Mouse (Mus musculus): ENCODE measurements around the gene Rex1bd. TPM values are rescaled to one million over a fixed set of nuclear protein-coding genes. Genes with fewer than 3 reads are reported as not detected.
A peak's percentile ranks its signal among the peaks of the same experiment; 100 is the strongest.

Rex1bd gene
- polyA plus RNA-seq, 1 experiment from 2014 or later = 138 TPM

DNA sequence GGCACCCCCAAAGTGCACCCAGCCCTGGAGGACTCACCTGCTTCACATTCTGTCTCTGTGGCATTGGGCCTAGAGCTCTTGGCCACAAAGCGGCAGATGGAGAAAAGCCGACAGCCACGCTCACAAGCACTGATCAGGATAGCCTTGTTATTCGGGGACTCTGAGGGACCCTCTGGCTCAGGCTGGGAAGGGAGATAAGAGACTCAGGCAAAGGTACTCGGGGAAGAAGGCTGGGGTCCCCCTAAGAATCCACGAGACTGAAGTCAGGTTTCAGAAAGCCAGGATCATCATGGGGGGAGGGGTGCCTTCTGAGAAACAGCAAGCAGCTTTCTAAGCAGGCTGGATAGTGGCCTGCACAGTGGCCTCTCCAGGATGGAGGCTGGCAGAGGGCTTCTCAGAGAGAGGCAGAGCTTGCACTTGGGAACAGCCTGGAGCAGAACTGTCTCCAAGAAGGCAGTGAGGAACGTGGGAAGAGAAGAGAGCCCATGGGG lies 20.3 kb downstream of the Rex1bd start:
- Histone ChIP-seq H3K27me3 (ENCODE audit: control insufficient read depth, insufficient read depth, low read length) (peaks cover 90% of the 10 kb centered on the region), H3K9ac (ENCODE audit: low read length) (no peak overlapping the region), H3K9me3 (ENCODE audit: control insufficient read depth, low read length) (no peaks in the 10 kb centered on the region), H3K36me3 (ENCODE audit: control insufficient read depth, insufficient read depth, low read length) (no peaks in the 10 kb centered on the region), H3K27ac (replicated peaks in 1 of 2; ENCODE audit: control insufficient read depth in 1 of 2, insufficient read depth in 1 of 2, low read depth in 2 of 2, low read length in 2 of 2) (no peak overlapping the region), H3K4me3 (ENCODE audit: control insufficient read depth in 1 of 2, insufficient read depth in 1 of 2, low read depth in 1 of 2, low read length in 2 of 2) (no peak overlapping the region), H3K4me1 (ENCODE audit: control insufficient read depth in 2 of 2, insufficient read depth in 2 of 2, low read length in 2 of 2) (peaks cover 10 to 21% of the 10 kb centered on the region in 2 experiments; a peak in 3 of 4 replicates), H3K4me2 (ENCODE audit: low read length) (no peak overlapping the region)
- ATAC-seq (ENCODE audit: insufficient number of reproducible peaks, insufficient read depth, low FRiP score, low read depth) = no peak
- 37% methylated on average over 7 of the region's 7 CpGs for WGBS

DNA sequence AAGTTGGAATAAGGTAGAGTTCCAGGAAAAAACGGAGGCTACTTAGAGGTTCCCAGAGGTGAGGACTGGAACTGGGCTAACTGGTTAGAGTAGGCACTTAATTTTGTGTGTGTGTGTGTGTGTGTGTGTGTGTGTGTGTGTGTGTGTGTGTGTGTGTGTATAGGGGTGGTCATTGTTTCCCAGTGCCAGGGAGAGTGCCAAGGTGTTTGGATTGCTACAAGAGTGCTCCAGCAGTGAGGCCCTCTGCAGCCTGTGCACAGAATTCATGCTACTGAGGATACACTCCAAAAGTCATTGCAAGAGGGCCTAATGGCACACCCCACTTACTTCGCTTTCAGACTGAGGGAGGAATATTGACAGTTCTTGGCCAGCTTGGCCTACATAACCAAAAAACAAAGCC lies 23.6 kb downstream of the Rex1bd start:
- peaks cover 69% of the 10 kb centered on the region for H3K27me3 ChIP-seq (ENCODE audit: control insufficient read depth, insufficient read depth, low read length)

DNA sequence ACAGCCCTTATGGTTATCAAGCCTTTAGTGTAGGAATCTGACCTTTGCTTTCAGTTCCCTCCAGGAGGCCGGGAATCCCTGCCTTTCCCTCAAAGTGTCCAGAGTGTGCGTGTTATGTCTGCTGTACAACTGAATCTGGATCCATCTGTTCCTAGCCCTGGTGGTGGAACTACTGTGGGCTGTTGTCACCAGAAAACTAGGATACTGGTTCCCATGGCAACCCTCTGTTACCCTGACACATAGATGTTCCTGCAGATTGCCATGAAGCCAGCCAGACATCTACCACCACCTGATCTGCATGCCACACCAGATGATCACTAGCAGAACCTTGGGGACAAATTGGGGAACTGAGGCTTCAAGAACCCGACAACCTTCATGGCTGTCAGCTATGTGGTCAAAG lies 24.6 kb downstream of the Rex1bd start:
- no peak overlapping the region for H3K4me3 ChIP-seq (ENCODE audit: control insufficient read depth in 1 of 2, insufficient read depth in 1 of 2, low read depth in 1 of 2, low read length in 2 of 2)
- no peaks in the 10 kb centered on the region for H3K36me3 ChIP-seq (ENCODE audit: control insufficient read depth, insufficient read depth, low read length)
- H3K4me1 ChIP-seq (ENCODE audit: control insufficient read depth in 2 of 2, insufficient read depth in 2 of 2, low read length in 2 of 2) = peaks cover 5 to 8% of the 10 kb centered on the region in 2 experiments
- no peak overlapping the region for H3K27ac ChIP-seq (replicated peaks in 1 of 2; ENCODE audit: control insufficient read depth in 1 of 2, insufficient read depth in 1 of 2, low read depth in 2 of 2, low read length in 2 of 2)
- peaks cover 59% of the 10 kb centered on the region for H3K27me3 ChIP-seq (ENCODE audit: control insufficient read depth, insufficient read depth, low read length)
- no peak overlapping the region for H3K4me2 ChIP-seq (ENCODE audit: low read length)
- H3K9ac ChIP-seq (ENCODE audit: low read length) = no peak overlapping the region
- 74% methylated on average over 3 of the region's 3 CpGs for WGBS
- ATAC-seq (ENCODE audit: insufficient number of reproducible peaks, insufficient read depth, low FRiP score, low read depth) = no peak
- no peaks in the 10 kb centered on the region for H3K9me3 ChIP-seq (ENCODE audit: control insufficient read depth, low read length)

More for the DNA sequence above, 23.6 kb downstream of the Rex1bd start:
- no peak for ATAC-seq (ENCODE audit: insufficient number of reproducible peaks, insufficient read depth, low FRiP score, low read depth)
- no peaks in the 10 kb centered on the region for H3K36me3 ChIP-seq (ENCODE audit: control insufficient read depth, insufficient read depth, low read length)
- H3K4me1 ChIP-seq (ENCODE audit: control insufficient read depth in 2 of 2, insufficient read depth in 2 of 2, low read length in 2 of 2) = peaks cover 2 to 4% of the 10 kb centered on the region in 2 experiments; a peak in 2 of 4 replicates
- no peak overlapping the region for H3K4me2 ChIP-seq (ENCODE audit: low read length)
- H3K9me3 ChIP-seq (ENCODE audit: control insufficient read depth, low read length) = no peaks in the 10 kb centered on the region
- 30% methylated on average over 2 of the region's 2 CpGs for WGBS
- H3K9ac ChIP-seq (ENCODE audit: low read length) = no peak overlapping the region
- no peak overlapping the region for H3K4me3 ChIP-seq (ENCODE audit: control insufficient read depth in 1 of 2, insufficient read depth in 1 of 2, low read depth in 1 of 2, low read length in 2 of 2)
- H3K27ac ChIP-seq (replicated peaks in 1 of 2; ENCODE audit: control insufficient read depth in 1 of 2, insufficient read depth in 1 of 2, low read depth in 2 of 2, low read length in 2 of 2) = no peak overlapping the region

DNA sequence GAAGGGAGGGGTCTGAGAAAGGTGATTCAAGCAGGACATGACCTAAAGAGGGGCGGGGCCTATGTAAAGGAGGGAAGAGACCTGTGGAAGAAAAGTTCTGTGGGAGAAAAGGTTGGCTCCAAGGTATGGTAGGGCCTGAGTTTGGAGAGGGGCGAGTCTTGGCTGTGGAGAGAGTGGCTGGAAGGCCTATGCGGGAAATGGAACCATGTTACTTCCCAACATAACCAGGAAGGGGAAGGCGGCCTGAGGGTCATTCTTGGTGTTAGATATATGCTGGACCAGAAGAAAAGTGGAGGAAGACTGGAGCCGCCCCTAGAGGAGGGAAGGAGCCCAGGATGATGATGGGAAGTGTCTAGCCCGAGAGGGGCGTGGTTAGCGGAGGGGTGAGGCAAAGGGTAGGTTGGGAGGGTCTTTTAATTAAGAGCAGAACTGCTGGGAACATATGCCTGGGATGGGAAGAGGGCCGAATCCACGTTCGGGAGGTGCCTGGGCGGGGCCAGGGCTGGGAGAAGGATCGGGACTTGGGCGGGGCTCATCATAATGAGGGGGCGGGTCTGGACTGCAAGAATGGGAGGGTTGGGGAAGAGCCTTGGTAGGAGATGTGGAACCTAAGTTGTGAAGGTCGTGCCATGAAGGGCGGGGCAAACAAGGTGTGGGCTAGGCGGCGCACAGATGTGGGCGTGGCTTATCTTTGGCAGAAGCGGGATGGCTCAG lies 29.1 kb downstream of the Rex1bd start:
- H3K9me3 ChIP-seq (ENCODE audit: control insufficient read depth, low read length) = no peaks in the 10 kb centered on the region
- ATAC-seq (ENCODE audit: insufficient number of reproducible peaks, insufficient read depth, low FRiP score, low read depth) = peak; percentile 14; the same call in 1 of the 2 replicates
- peak overlapping the region; percentile 89 for H3K4me2 ChIP-seq (ENCODE audit: low read length)
- H3K36me3 ChIP-seq (ENCODE audit: control insufficient read depth, insufficient read depth, low read length) = no peaks in the 10 kb centered on the region
- WGBS = 3% methylated on average over 21 of the region's 21 CpGs
- H3K27me3 ChIP-seq (ENCODE audit: control insufficient read depth, insufficient read depth, low read length) = peaks cover 17% of the 10 kb centered on the region
- peak overlapping the region; percentile 57 to 80 for H3K4me3 ChIP-seq (ENCODE audit: control insufficient read depth in 1 of 2, insufficient read depth in 1 of 2, low read depth in 1 of 2, low read length in 2 of 2)
- H3K4me1 ChIP-seq (ENCODE audit: control insufficient read depth in 2 of 2, insufficient read depth in 2 of 2, low read length in 2 of 2) = peaks cover 9 to 12% of the 10 kb centered on the region in 2 experiments; a peak in 3 of 4 replicates
- H3K9ac ChIP-seq (ENCODE audit: low read length) = peak overlapping the region; percentile 88; the same call in 1 of the 2 replicates
- no peak overlapping the region for H3K27ac ChIP-seq (replicated peaks in 1 of 2; ENCODE audit: control insufficient read depth in 1 of 2, insufficient read depth in 1 of 2, low read depth in 2 of 2, low read length in 2 of 2)

DNA sequence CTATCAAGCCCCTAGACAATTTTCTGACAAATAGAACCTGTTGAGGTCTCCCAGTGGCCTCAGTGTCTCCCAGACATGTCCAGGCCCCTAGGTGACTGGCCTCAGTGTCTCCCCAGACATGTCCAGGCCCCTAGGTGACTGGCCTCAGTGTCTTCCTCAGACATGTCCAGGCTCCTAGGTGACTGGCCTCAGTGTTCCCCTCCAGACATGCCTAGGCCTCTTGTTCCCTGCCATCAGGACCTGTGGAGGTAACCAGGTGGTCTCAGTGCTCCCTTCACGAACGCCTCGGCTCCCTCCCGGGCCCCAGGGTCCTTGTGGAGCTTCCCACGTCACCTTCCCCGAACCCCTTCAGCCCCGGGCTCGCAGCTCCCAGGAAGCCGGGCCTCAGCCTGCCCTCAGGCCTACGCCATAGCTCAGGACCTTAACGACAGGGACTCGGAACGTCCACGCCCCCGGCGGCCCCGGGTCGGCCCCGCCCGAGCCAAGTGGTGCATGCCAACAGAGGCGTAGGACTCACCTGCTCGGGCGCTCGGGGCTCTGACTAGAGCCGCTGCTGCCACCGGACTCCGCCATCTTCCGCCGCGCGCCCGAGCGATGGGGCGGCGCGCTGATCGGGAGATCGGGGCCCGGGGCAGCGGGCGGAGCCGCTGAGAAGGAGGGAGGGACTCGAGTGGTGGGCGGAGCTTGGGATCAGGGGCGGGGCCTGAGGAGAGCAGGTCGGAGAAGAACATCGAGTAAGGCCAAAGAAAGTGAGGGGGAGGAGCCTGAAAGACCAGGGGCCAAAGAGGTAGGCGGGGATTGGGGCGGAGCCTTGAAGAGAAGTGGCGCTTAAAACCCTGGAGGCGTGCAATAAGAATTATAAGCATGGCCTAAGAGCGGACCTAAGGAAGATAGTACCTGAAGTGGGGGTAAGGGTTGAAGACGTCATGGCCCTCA lies 30.0 kb downstream of the Rex1bd start, which contains the start of gene Klhl26:
Klhl26 (minus strand) TSS at position 636 of the 936 bp plus-strand sequence.
- peaks cover 9 to 12% of the 10 kb centered on the region in 2 experiments; a peak in 3 of 4 replicates for H3K4me1 ChIP-seq (ENCODE audit: control insufficient read depth in 2 of 2, insufficient read depth in 2 of 2, low read length in 2 of 2)
- H3K9me3 ChIP-seq (ENCODE audit: control insufficient read depth, low read length) = no peaks in the 10 kb centered on the region
- H3K27me3 ChIP-seq (ENCODE audit: control insufficient read depth, insufficient read depth, low read length) = peaks cover 12% of the 10 kb centered on the region
- peak; percentile 90 for ATAC-seq (ENCODE audit: insufficient number of reproducible peaks, insufficient read depth, low FRiP score, low read depth)
- H3K4me3 ChIP-seq (ENCODE audit: control insufficient read depth in 1 of 2, insufficient read depth in 1 of 2, low read depth in 1 of 2, low read length in 2 of 2) = peak within 1 kb of the TSS; percentile 57 to 80
- peak within 1 kb of the TSS; percentile 88 for H3K9ac ChIP-seq (ENCODE audit: low read length)
- H3K36me3 ChIP-seq (ENCODE audit: control insufficient read depth, insufficient read depth, low read length) = no peaks in the 10 kb centered on the region
- peak within 1 kb of the TSS; percentile 89 for H3K4me2 ChIP-seq (ENCODE audit: low read length)
- H3K27ac ChIP-seq (replicated peaks in 1 of 2; ENCODE audit: control insufficient read depth in 1 of 2, insufficient read depth in 1 of 2, low read depth in 2 of 2, low read length in 2 of 2) = peak within 1 kb of the TSS in 1 of 2 experiments; percentile 7; a peak in 1 of 4 replicates
- under 1% methylated on average over 53 of the region's 53 CpGs for WGBS

DNA sequence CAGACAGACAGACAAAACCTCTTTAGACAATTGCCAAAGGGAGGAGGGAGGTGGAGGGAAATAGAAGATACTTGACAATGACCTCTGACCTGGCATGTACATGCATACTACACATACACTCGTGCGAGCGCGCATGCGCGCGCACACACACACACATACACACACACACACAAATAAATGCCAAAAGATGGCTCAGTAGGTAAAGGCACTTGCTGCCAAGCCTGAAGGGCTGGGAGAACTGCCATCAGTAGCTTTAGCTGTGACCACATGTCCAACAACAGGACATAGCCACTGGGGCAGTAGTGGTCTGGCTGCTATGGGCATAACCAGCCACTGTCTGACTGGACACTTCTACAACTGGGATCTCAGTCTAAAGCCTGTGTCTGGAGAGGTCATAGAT lies 34.7 kb downstream of the Rex1bd start:
- H3K36me3 ChIP-seq (ENCODE audit: control insufficient read depth, insufficient read depth, low read length) = no peaks in the 10 kb centered on the region
- no peak overlapping the region for H3K9ac ChIP-seq (ENCODE audit: low read length)
- no peaks in the 10 kb centered on the region for H3K9me3 ChIP-seq (ENCODE audit: control insufficient read depth, low read length)
- no peak for ATAC-seq (ENCODE audit: insufficient number of reproducible peaks, insufficient read depth, low FRiP score, low read depth)
- WGBS = 94% methylated on average over 7 of the region's 7 CpGs
- no peak overlapping the region for H3K27ac ChIP-seq (replicated peaks in 1 of 2; ENCODE audit: control insufficient read depth in 1 of 2, insufficient read depth in 1 of 2, low read depth in 2 of 2, low read length in 2 of 2)
- no peak overlapping the region for H3K4me2 ChIP-seq (ENCODE audit: low read length)
- H3K4me3 ChIP-seq (ENCODE audit: control insufficient read depth in 1 of 2, insufficient read depth in 1 of 2, low read depth in 1 of 2, low read length in 2 of 2) = no peak overlapping the region
- H3K27me3 ChIP-seq (ENCODE audit: control insufficient read depth, insufficient read depth, low read length) = no peaks in the 10 kb centered on the region
- H3K4me1 ChIP-seq (ENCODE audit: control insufficient read depth in 2 of 2, insufficient read depth in 2 of 2, low read length in 2 of 2) = peaks cover 37 to 40% of the 10 kb centered on the region in 2 experiments

DNA sequence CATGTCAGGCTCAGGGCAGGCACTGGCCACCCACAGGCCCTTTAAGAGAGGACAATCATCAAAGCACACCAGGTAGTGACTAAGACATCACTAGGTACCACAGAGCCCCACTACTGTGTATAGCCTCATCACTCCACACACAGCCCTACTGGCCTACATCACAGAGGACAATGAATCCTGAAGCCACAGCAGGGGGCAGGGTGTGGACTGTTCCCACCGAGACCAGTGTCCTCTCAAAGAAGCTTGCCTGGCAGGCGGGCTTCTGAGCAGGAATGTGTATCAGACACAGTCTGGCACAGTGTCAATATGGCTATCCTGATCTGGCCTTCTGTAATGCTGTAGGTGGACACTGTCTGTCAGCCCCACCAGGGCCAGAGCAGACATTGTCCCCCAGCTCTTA lies 36.6 kb downstream of the Rex1bd start:
- Histone ChIP-seq H3K4me2 (ENCODE audit: low read length) (peak overlapping the region; percentile 19; the same call in 1 of the 2 replicates), H3K4me3 (ENCODE audit: control insufficient read depth in 1 of 2, insufficient read depth in 1 of 2, low read depth in 1 of 2, low read length in 2 of 2) (no peak overlapping the region), H3K27me3 (ENCODE audit: control insufficient read depth, insufficient read depth, low read length) (no peaks in the 10 kb centered on the region), H3K9me3 (ENCODE audit: control insufficient read depth, low read length) (no peaks in the 10 kb centered on the region), H3K27ac (replicated peaks in 1 of 2; ENCODE audit: control insufficient read depth in 1 of 2, insufficient read depth in 1 of 2, low read depth in 2 of 2, low read length in 2 of 2) (peak overlapping the region; percentile 47 to 74; a peak in 3 of 4 replicates), H3K4me1 (ENCODE audit: control insufficient read depth in 2 of 2, insufficient read depth in 2 of 2, low read length in 2 of 2) (peaks cover 39 to 42% of the 10 kb centered on the region in 2 experiments), H3K9ac (ENCODE audit: low read length) (peak overlapping the region; percentile 36; the same call in 1 of the 2 replicates), H3K36me3 (ENCODE audit: control insufficient read depth, insufficient read depth, low read length) (no peaks in the 10 kb centered on the region)
- ATAC-seq (ENCODE audit: insufficient number of reproducible peaks, insufficient read depth, low FRiP score, low read depth) = no peak
- WGBS = 22% methylated on average over 2 of the region's 2 CpGs
